Mouse (Mus musculus) CH12.LX (cell line): ENCODE data around the gene Stard13. TPM values are rescaled to one million over a fixed set of nuclear protein-coding genes. Genes with fewer than 3 reads are reported as not detected.

Experiments used
- DNase-seq: peaks from one replicate; pipeline ENCODE4 v3.0.0-alpha.2; 2013; ENCODE audit errors: extremely low read depth
- H3K27ac ChIP-seq: 2 replicates; pipeline ENCODE4 v1.5.1; 2012; ENCODE audit warnings: low read depth, mild to moderate bottlenecking, control low read depth, moderate library complexity; ENCODE audit not compliant: insufficient read depth
- H3K27me3 ChIP-seq: replicated peaks from 2 replicates; pipeline ENCODE3; 2012; ENCODE audit warnings: inconsistent platforms
- H3K36me3 ChIP-seq, 2 experiments: replicated peaks in 1 of 2; 2 replicates each; pipeline versions ENCODE3 to v1.6.1; 2012; ENCODE audit warnings: inconsistent platforms in 1 of 2, low read length in 1 of 2, mild to moderate bottlenecking in 1 of 2, mixed read lengths in 1 of 2, moderate library complexity in 1 of 2; ENCODE audit not compliant: control insufficient read depth in 1 of 2, insufficient read depth in 1 of 2
- H3K4me1 ChIP-seq, 2 experiments: 2 replicates each; pipeline ENCODE4 v1.6.1; 2012; ENCODE audit warnings: inconsistent platforms in 1 of 2, moderate library complexity in 1 of 2; ENCODE audit not compliant: insufficient read depth in 2 of 2, control insufficient read depth in 1 of 2
- H3K4me2 ChIP-seq: 2 replicates; pipeline ENCODE4 v1.6.1; 2012; ENCODE audit warnings: low read depth, mild to moderate bottlenecking, control low read depth; ENCODE audit not compliant: poor library complexity, insufficient read depth, severe bottlenecking
- H3K4me3 ChIP-seq, 3 experiments: fragments of 150-350 bp in 1 of 3; sonication (generic) in 1 of 3; replicated peaks in 1 of 3; 2 replicates each; pipeline versions ENCODE3 to v1.5.1; 2011 to 2012; ENCODE audit warnings: low read depth in 2 of 3, low read length in 2 of 3, mild to moderate bottlenecking in 2 of 3, moderate library complexity in 2 of 3, control low read depth in 1 of 3, improper control_type of control experiment in 1 of 3, inconsistent platforms in 1 of 3, mixed read lengths in 1 of 3; ENCODE audit not compliant: poor library complexity in 1 of 3
- H3K79me2 ChIP-seq: replicated peaks from 2 replicates; pipeline ENCODE4 v1.6.1; 2012; ENCODE audit warnings: mild to moderate bottlenecking, moderate library complexity; ENCODE audit not compliant: control insufficient read depth, poor library complexity, insufficient read depth, severe bottlenecking; ENCODE audit errors: extremely low read depth
- H3K9ac ChIP-seq: 2 replicates; pipeline ENCODE4 v1.6.1; 2012; ENCODE audit warnings: low read depth, mild to moderate bottlenecking, control low read depth, moderate library complexity; ENCODE audit not compliant: insufficient read depth
- H3K9me3 ChIP-seq: replicated peaks from 2 replicates; pipeline ENCODE3; 2012; ENCODE audit warnings: low read length, inconsistent platforms, mixed read lengths
- BHLHE40 ChIP-seq: IDR thresholded peaks from 2 replicates; pipeline ENCODE4 v1.6.1; 2011; ENCODE audit warnings: mild to moderate bottlenecking, low read depth, low read length, improper control_type of control experiment
- CHD1 ChIP-seq: IDR thresholded peaks from 2 replicates; pipeline ENCODE4 v1.6.1; 2012; ENCODE audit warnings: low read depth, low read length, improper control_type of control experiment, inconsistent platforms
- CHD2 ChIP-seq: IDR thresholded peaks from 2 replicates; pipeline ENCODE4 v1.6.1; 2011; ENCODE audit warnings: low read length, improper control_type of control experiment
- CTCF ChIP-seq, 2 experiments: IDR thresholded peaks in 1 of 2; conservative IDR thresholded peaks in 1 of 2; 2 replicates each; pipeline ENCODE4 v1.5.1; 2011 to 2012; ENCODE audit warnings: low read depth in 2 of 2, low read length in 2 of 2, improper control_type of control experiment in 1 of 2, inconsistent platforms in 1 of 2, mild to moderate bottlenecking in 1 of 2, moderate library complexity in 1 of 2
- E2F4 ChIP-seq: IDR thresholded peaks from 2 replicates; pipeline ENCODE4 v1.6.1; 2011; ENCODE audit warnings: low read depth, low read length, improper control_type of control experiment; ENCODE audit not compliant: insufficient replicate concordance
- ELF1 ChIP-seq: IDR thresholded peaks from 2 replicates; pipeline ENCODE4 v1.6.1; 2014; ENCODE audit warnings: low read depth, mild to moderate bottlenecking, inconsistent platforms, low read length, improper control_type of control experiment
- EP300 ChIP-seq: IDR thresholded peaks from 2 replicates; pipeline ENCODE4 v1.6.1; 2011; ENCODE audit warnings: low read length, improper control_type of control experiment
- ETS1 ChIP-seq: conservative IDR thresholded peaks from 2 replicates; pipeline ENCODE4 v1.6.1; 2012; ENCODE audit warnings: low read depth, mild to moderate bottlenecking, inconsistent platforms, low read length, improper control_type of control experiment, moderate library complexity
- GABPA ChIP-seq: IDR thresholded peaks from 2 replicates; pipeline ENCODE4 v1.6.1; 2012; ENCODE audit warnings: low read depth, low read length, improper control_type of control experiment, inconsistent platforms; ENCODE audit not compliant: insufficient replicate concordance
- HCFC1 ChIP-seq: IDR thresholded peaks from 2 replicates; pipeline ENCODE4 v1.6.1; 2012; ENCODE audit warnings: low read depth, mild to moderate bottlenecking, inconsistent platforms, low read length, improper control_type of control experiment
- IRF4 ChIP-seq: IDR thresholded peaks from 2 replicates; pipeline ENCODE4 v1.6.1; 2014; ENCODE audit warnings: low read depth, mild to moderate bottlenecking, inconsistent platforms, low read length, improper control_type of control experiment
- JUN ChIP-seq: IDR thresholded peaks from 2 replicates; pipeline ENCODE4 v1.6.1; 2011; ENCODE audit warnings: low read depth, mild to moderate bottlenecking, low read length, improper control_type of control experiment, moderate library complexity; ENCODE audit not compliant: insufficient read depth
- JUND ChIP-seq: conservative IDR thresholded peaks from 2 replicates; pipeline ENCODE4 v1.6.1; 2011; ENCODE audit warnings: low read depth, low read length, improper control_type of control experiment
- KAT2A ChIP-seq: IDR thresholded peaks from 2 replicates; pipeline ENCODE4 v1.6.1; 2012; ENCODE audit warnings: low read length, improper control_type of control experiment, inconsistent platforms; ENCODE audit not compliant: insufficient replicate concordance
- MAFK ChIP-seq: IDR thresholded peaks from 2 replicates; pipeline ENCODE4 v1.6.1; 2011; ENCODE audit warnings: low read length, improper control_type of control experiment; ENCODE audit not compliant: insufficient replicate concordance
- MAX ChIP-seq: IDR thresholded peaks from 2 replicates; pipeline ENCODE4 v1.6.1; 2011; ENCODE audit warnings: low read length, improper control_type of control experiment
- MAZ ChIP-seq: IDR thresholded peaks from 2 replicates; pipeline ENCODE4 v1.6.1; 2012; ENCODE audit warnings: low read depth, mild to moderate bottlenecking, inconsistent platforms, low read length, improper control_type of control experiment, moderate library complexity
- MEF2A ChIP-seq: IDR thresholded peaks from 2 replicates; pipeline ENCODE4 v1.6.1; 2014; ENCODE audit warnings: low read depth, mild to moderate bottlenecking, inconsistent platforms, low read length, improper control_type of control experiment, borderline replicate concordance
- MXI1 ChIP-seq: IDR thresholded peaks from 2 replicates; pipeline ENCODE4 v1.6.1; 2011; ENCODE audit warnings: mild to moderate bottlenecking, low read depth, low read length, improper control_type of control experiment
- MYC ChIP-seq: IDR thresholded peaks from 2 replicates; pipeline ENCODE4 v1.6.1; 2011; ENCODE audit warnings: low read depth, mild to moderate bottlenecking, improper control_type of control experiment, low read length
- NELFE ChIP-seq: IDR thresholded peaks from 2 replicates; pipeline ENCODE4 v1.6.1; 2011; ENCODE audit warnings: low read depth, low read length, improper control_type of control experiment
- NRF1 ChIP-seq: IDR thresholded peaks from 2 replicates; pipeline ENCODE4 v1.6.1; 2014; ENCODE audit warnings: low read depth, mild to moderate bottlenecking, inconsistent platforms, low read length, improper control_type of control experiment, moderate library complexity
- PAX5 ChIP-seq: IDR thresholded peaks from 2 replicates; pipeline ENCODE4 v1.6.1; 2012; ENCODE audit warnings: low read length, inconsistent platforms, mixed read lengths
- POLR2A ChIP-seq: IDR thresholded peaks from 2 replicates; pipeline ENCODE4 v1.6.1; 2011; ENCODE audit warnings: low read depth, mild to moderate bottlenecking, improper control_type of control experiment, low read length
- POLR2AphosphoS2 ChIP-seq: IDR thresholded peaks from 2 replicates; pipeline ENCODE4 v1.6.1; 2011; ENCODE audit warnings: low read depth, low read length, improper control_type of control experiment
- RAD21 ChIP-seq: IDR thresholded peaks from 2 replicates; pipeline ENCODE4 v1.6.1; 2011; ENCODE audit warnings: low read depth, mild to moderate bottlenecking, low read length, improper control_type of control experiment, moderate library complexity
- RCOR1 ChIP-seq: conservative IDR thresholded peaks from 2 replicates; pipeline ENCODE4 v1.6.1; 2012; ENCODE audit warnings: low read depth, mild to moderate bottlenecking, inconsistent platforms, low read length, improper control_type of control experiment
- SIN3A ChIP-seq: IDR thresholded peaks from 2 replicates; pipeline ENCODE4 v1.6.1; 2012; ENCODE audit warnings: low read length, improper control_type of control experiment, inconsistent platforms
- SMC3 ChIP-seq: IDR thresholded peaks from 2 replicates; pipeline ENCODE4 v1.6.1; 2011; ENCODE audit warnings: low read depth, low read length, improper control_type of control experiment
- TBP ChIP-seq: conservative IDR thresholded peaks from 2 replicates; pipeline ENCODE4 v1.6.1; 2011; ENCODE audit warnings: low read depth, low read length, improper control_type of control experiment
- TCF12 ChIP-seq: IDR thresholded peaks from 2 replicates; pipeline ENCODE4 v1.6.1; 2014; ENCODE audit warnings: low read depth, mild to moderate bottlenecking, inconsistent platforms, low read length, improper control_type of control experiment
- UBTF ChIP-seq: IDR thresholded peaks from 2 replicates; pipeline ENCODE4 v1.6.1; 2012; ENCODE audit warnings: low read depth, mild to moderate bottlenecking, inconsistent platforms, low read length, improper control_type of control experiment, moderate library complexity
- USF1 ChIP-seq: IDR thresholded peaks from 2 replicates; pipeline ENCODE4 v1.6.1; 2014; ENCODE audit warnings: low read depth, mild to moderate bottlenecking, inconsistent platforms, low read length, improper control_type of control experiment
- USF2 ChIP-seq: conservative IDR thresholded peaks from 2 replicates; pipeline ENCODE4 v1.6.1; 2011; ENCODE audit warnings: low read depth, low read length, improper control_type of control experiment
- ZC3H11A ChIP-seq: IDR thresholded peaks from 2 replicates; pipeline ENCODE4 v1.6.1; 2012; ENCODE audit warnings: low read depth, mild to moderate bottlenecking, inconsistent platforms, low read length, improper control_type of control experiment
- ZKSCAN1 ChIP-seq: IDR thresholded peaks from 2 replicates; pipeline ENCODE4 v1.6.1; 2012; ENCODE audit warnings: low read depth, inconsistent platforms, low read length, improper control_type of control experiment, borderline replicate concordance
- ZMIZ1 ChIP-seq: IDR thresholded peaks from 2 replicates; pipeline ENCODE4 v1.6.1; 2012; ENCODE audit warnings: low read depth, mild to moderate bottlenecking, inconsistent platforms, low read length, improper control_type of control experiment
- ZNF384 ChIP-seq: IDR thresholded peaks from 2 replicates; pipeline ENCODE4 v1.6.1; 2012; ENCODE audit warnings: low read depth, low read length, improper control_type of control experiment, inconsistent platforms
- dilution Hi-C: fragments of 300-500 bp; cut with MboI; formaldehyde crosslinking; loops from 2 replicates; pipeline ENCODE4 v1.14.3; 2020; ENCODE audit warnings: low sequenced_read_pairs; ENCODE audit not compliant: extremely low pct_unique_long_range_greater_than_20kb, extremely low pct_ligation_motif_present
- in situ Hi-C: fragments of 300-500 bp; cut with MboI; formaldehyde crosslinking; loops from 3 replicates; pipeline ENCODE4 v1.14.3; 2019; ENCODE audit warnings: low sequenced_read_pairs, low pct_ligation_motif_present, low pct_unique_long_range_greater_than_20kb, mixed read lengths
- polyA plus RNA-seq: library from polyadenylated mRNA; unstranded; fragments of >175 nt; gene quantifications from 2 replicates; pipeline ENCODE4 v1.2.1, GENCODE M21; 2012; ENCODE audit warnings: low read depth; ENCODE audit not compliant: insufficient read length
- total RNA-seq, 2 experiments: library from RNA; depleted of rRNA; stranded (reverse); fragments of 300-350 nt in 1 of 2; fragments of >200 nt in 1 of 2; gene quantifications; 2 replicates each; pipeline ENCODE4 v1.2.3; 2012 to 2014

Gene Stard13
- total and polyA plus RNA-seq, 3 experiments, result 33.5 to 154 (median 73.6) TPM

DNA sequence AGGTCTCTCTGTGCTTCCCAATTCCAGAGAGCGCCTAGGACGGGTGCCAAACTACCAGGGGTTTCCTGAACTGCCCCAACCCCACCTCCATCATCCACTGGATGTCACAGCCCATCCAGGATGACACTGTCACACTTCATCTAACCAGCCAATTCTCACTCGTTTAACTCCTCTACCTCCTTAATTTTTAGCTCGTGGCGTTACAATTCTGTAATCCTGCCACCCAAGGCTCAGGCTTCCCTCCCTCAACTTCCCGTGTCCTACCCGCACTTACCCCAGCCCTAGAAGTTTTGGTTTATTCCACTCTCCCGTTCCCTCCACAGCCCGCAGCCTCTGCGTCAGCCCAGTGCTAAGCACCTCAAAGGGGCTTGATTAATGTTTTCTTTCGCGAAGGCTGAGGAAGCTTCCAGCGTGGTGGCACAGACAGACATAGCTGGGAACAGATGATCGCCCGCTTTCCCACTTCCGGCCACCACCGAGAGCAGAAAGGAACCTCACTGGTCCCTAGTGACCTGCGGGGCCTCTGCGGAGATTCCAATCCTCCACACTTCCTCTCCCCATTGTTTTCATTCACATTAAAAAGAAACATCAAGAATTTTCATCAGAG lies 125.2 kb downstream of the Stard13 start:
- TF ChIP-seq HCFC1 (no peak), IRF4 (peak; percentile 87), EP300 (peak; percentile 82), CHD1 (no peak), ZNF384 (no peak), MEF2A (peak; percentile 74; the same call in 1 of the 2 replicates), E2F4 (no peak), POLR2A (no peak; the same call in none of the 2 replicates), NELFE (no peak), SIN3A (peak; percentile 74), NRF1 (no peak), MAX (no peak; the same call in 1 of the 2 replicates), CTCF (conservative IDR thresholded peaks at IDR 0.05 in 1 of 2, IDR thresholded peaks at IDR 0.05 in 1 of 2; ENCODE audit: low read depth in 2 of 2, low read length in 2 of 2) (no peak), UBTF (no peak), JUND (no peak), USF1 (no peak), MAFK (no peak), BHLHE40 (peak; percentile 70), KAT2A (0 out of 2 replicates have a peak, but pooled peaks have one; percentile 48), MAZ (no peak), RCOR1 (no peak), GABPA (no peak), CHD2 (peak; percentile 54), ZC3H11A (no peak), ELF1 (peak; percentile 64), TBP (no peak), MXI1 (peak; percentile 49; the same call in 1 of the 2 replicates), POLR2AphosphoS2 (no peak), MYC (no peak), PAX5 (no peak), SMC3 (no peak), ETS1 (peak; percentile 91), ZKSCAN1 (no peak), USF2 (no peak), ZMIZ1 (no peak), TCF12 (peak; percentile 92), RAD21 (no peak), JUN (no peak)
- H3K27ac ChIP-seq, result peak overlapping the region; percentile 96
- peaks cover under 1 to 50% of the 10 kb centered on the region in 2 experiments for H3K4me1 ChIP-seq
- dilution Hi-C loops, result no loop called here
- in situ Hi-C loops, result no loop called here
- H3K4me3 ChIP-seq, result peak overlapping the region; percentile 53 to 86 (median 78)
- H3K27me3 ChIP-seq, result no peaks in the 10 kb centered on the region
- H3K9me3 ChIP-seq, result no peaks in the 10 kb centered on the region
- peak overlapping the region; percentile 55 for H3K4me2 ChIP-seq
- H3K9ac ChIP-seq, result peak overlapping the region; percentile 99
- DNase-seq, result peak; percentile 49
- H3K36me3 ChIP-seq, result peaks cover 0 to 32% of the 10 kb centered on the region in 2 experiments
- H3K79me2 ChIP-seq, result peaks cover 77% of the 10 kb centered on the region
